Mouse (Mus musculus) spleen, adult 2 months (tissue): Measurements from ENCODE around the gene Wfikkn2. TPM values are rescaled to one million over a fixed set of nuclear protein-coding genes. Genes with fewer than 3 reads are reported as not detected.

ENCODE experiments used
- DNase-seq, 2 experiments: peaks; one replicate each; pipeline versions ENCODE4 v3.0.0 to v3.0.0-alpha.2; 2012 to 2021; ENCODE audit warnings: low spot score in 2 of 2, low read depth in 1 of 2
- H3K27ac ChIP-seq: fragments of 200-500 bp; 2 replicates; pipeline ENCODE4 v1.5.1; 2012; ENCODE audit warnings: low read length, inconsistent platforms; ENCODE audit not compliant: insufficient read depth
- H3K27me3 ChIP-seq: fragments of 200-500 bp; 2 replicates; pipeline ENCODE4 v1.6.1; 2012; ENCODE audit warnings: mild to moderate bottlenecking, moderate library complexity, low read length, inconsistent platforms; ENCODE audit not compliant: control insufficient read depth, insufficient read depth
- H3K36me3 ChIP-seq: fragments of 200-500 bp; 2 replicates; pipeline ENCODE4 v1.6.1; 2012; ENCODE audit warnings: mild to moderate bottlenecking, low read length, inconsistent platforms; ENCODE audit not compliant: control insufficient read depth, insufficient read depth
- H3K4me1 ChIP-seq: fragments of 200-500 bp; 2 replicates; pipeline ENCODE4 v1.6.1; 2011; ENCODE audit warnings: inconsistent platforms; ENCODE audit not compliant: control insufficient read depth, insufficient read depth, insufficient read length
- H3K4me3 ChIP-seq: fragments of 200-500 bp; 2 replicates; pipeline ENCODE4 v1.5.1; 2011; ENCODE audit warnings: mild to moderate bottlenecking, inconsistent platforms; ENCODE audit not compliant: insufficient read depth, insufficient read length; ENCODE audit errors: extremely low read depth
- CTCF ChIP-seq: fragments of 200-500 bp; IDR thresholded peaks from 2 replicates; pipeline ENCODE4 v1.5.1; 2011; ENCODE audit warnings: mild to moderate bottlenecking, inconsistent platforms; ENCODE audit not compliant: insufficient read depth, insufficient read length, insufficient replicate concordance; ENCODE audit errors: extremely low read depth
- POLR2A ChIP-seq: fragments of 200-500 bp; IDR thresholded peaks from 2 replicates; pipeline ENCODE4 v1.6.1; 2011; ENCODE audit warnings: low read depth, low read length, inconsistent platforms
- WGBS: fragments of 180-500 bp; shearing (Covaris S2); methylation state at CpG from one replicate; pipeline ENCODE4 v1.1.7; 2018; 5-methylcytosine and 5-hydroxymethylcytosine counted together
- polyA plus RNA-seq: library from polyadenylated mRNA; depleted of rRNA; stranded (reverse); fragments of >200 nt; gene quantifications from 2 replicates; pipeline ENCODE4 v1.2.3, GENCODE M21; 2012; rRNA removed

The Wfikkn2 gene
- polyA plus RNA-seq, result 0.69 and 0.93 TPM in 2 replicates

DNA sequence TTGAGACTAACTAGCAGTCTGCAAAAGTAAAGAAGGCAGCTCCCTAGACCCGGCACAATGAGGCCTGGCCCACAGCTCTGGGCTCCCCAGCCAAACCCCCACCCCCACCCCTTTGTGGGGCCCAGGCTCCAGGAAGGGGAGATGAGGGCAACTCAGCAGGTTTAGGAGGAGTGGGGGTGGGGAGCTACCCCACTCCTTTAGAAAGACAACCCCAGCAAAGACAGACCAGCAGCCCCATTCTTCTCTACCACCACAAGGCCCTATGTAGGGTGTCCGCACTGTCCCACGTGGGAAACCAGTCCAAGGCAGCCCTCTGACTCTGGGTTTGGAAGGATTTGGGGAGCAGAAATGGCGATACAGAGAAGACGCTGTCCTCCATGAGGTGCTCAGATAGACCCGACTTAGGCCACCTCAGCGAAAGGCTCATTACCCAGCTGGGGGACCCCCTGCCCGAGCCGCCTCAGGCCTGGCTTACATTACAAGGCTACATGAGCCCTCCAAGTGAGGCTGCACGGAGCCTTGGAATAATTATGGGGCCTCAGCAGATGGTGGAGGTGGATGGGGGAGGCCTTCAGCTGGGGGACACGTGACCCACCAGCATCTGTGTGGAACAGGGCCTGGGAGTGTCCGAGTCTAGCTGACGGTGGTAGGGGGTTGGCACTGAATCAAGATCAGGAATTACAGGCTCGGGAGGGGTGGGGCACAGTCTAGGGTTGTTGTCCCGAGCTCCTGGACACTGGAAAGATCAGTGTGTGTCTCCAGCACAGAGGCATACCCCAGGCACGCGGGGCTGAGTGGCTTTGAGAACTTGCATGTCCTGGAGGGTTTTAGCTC is at the start of gene Wfikkn2:
Gene Wfikkn2, minus strand, starts transcription at position 51 of the 834 bp plus-strand sequence.
- H3K27ac ChIP-seq, result no peak within 1 kb of the TSS
- no peak within 1 kb of the TSS for H3K4me3 ChIP-seq
- no peak for TF ChIP-seq CTCF
- TF ChIP-seq POLR2A, result no peak
- H3K4me1 ChIP-seq, result peaks cover 3% of the 10 kb centered on the region; the same call in 1 of the 2 replicates
- no peak for DNase-seq
- WGBS, result 89% methylated on average over 17 of the region's 17 CpGs
- H3K27me3 ChIP-seq, result no peaks in the 10 kb centered on the region
- H3K36me3 ChIP-seq, result no peaks in the 10 kb centered on the region

DNA sequence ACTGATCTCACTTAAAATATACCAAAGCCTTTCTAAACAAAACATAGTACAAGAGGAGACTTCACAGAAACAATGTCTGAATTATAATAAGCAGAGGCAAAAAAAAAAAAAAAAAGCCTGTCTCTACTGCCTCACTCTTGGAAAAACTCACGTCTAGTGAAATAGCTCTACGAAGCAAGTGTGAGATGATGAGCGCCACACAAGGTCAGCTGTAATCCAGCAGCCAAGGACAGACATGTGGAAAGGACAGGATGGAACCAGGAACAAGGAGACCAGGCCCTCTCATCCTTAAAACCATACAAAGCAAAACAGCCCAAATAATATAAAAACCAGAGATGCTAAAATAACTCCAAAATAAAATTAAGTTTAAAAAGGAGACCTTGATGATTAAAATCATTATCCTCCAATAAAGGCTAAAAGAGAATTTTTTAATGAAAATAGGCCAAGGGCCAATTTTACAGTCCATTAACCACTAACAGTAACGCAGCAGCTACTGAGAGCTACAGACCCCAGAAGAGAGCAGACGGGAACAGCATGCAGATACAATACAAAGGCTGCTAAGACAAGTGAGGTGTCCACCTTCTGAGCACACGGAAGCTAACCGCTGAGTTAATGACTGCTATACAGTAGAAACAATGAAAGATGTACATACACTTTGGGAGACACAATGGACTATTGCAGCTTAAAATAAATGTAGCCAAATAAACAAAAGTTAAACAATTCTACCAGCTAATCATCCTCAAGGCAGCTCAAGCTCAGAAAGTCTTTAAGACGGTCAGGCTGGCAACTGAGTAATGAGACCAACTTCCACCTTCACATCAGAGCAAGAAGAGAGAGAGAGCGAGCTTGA is 49.4 kb upstream of the Wfikkn2 start:
- WGBS, result 95% methylated on average over 9 of the region's 9 CpGs
- no peaks in the 10 kb centered on the region for H3K27me3 ChIP-seq
- H3K4me1 ChIP-seq, result no peaks in the 10 kb centered on the region
- DNase-seq, result no peak
- TF ChIP-seq POLR2A (no peak), CTCF (no peak)
- H3K27ac ChIP-seq, result no peak overlapping the region
- H3K4me3 ChIP-seq, result no peak overlapping the region
- peaks cover 58% of the 10 kb centered on the region for H3K36me3 ChIP-seq

DNA sequence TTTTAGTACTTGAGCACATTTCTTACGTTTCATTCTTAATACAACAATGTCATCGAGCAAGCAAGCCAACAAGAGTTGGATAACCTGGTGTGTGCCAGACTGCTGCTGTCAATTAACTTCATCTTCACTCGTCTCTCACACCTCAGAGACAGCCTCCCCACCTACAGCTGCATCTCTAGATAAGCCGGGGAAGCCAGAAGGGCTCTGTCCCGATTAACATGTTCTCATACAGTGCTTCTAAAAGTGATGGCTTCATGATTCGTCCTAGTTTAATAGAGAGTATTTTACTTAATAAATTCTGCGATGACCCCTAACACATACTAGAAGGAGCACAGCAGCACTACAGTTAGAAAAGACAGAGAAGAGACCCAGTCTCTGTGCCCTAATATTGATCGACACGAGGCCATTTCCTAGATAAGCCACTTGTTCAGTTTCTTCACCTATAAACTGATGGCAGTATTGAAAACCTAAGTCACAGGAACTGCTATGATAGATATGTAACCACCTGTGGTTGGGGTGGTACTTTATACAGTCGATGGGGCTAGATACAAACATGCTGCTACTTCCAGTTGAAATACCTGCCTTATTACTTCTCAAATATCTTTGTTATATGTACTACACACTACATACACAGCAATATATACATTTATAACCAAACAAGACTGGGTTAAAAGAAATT is 44.4 kb upstream of the Wfikkn2 start:
- peaks cover 52% of the 10 kb centered on the region for H3K36me3 ChIP-seq
- no peaks in the 10 kb centered on the region for H3K27me3 ChIP-seq
- 87% methylated on average over 10 of the region's 10 CpGs for WGBS
- no peak overlapping the region for H3K27ac ChIP-seq
- no peak overlapping the region for H3K4me3 ChIP-seq
- no peaks in the 10 kb centered on the region for H3K4me1 ChIP-seq
- TF ChIP-seq CTCF (no peak), POLR2A (no peak)
- no peak for DNase-seq

DNA sequence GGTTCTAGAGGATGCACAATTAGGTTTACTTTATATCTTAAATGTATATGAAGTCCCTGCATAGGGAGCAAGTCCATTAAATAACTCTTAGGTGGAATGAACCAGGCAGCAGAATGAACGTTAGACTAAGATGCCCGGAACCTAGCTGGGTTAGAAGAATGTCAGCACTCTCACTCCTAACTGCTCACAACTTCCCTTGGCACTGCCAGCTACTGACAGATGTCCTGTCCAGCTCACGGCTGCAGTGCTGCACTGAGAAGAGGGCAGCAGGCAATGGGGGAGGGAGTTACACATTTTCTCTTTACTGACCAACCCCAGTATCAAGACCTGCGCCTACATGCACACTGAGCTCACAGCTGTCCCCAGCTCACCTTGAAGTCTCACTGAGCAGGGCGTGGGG is 41.3 kb upstream of the Wfikkn2 start:
- TF ChIP-seq CTCF (no peak), POLR2A (no peak)
- peaks cover 32% of the 10 kb centered on the region for H3K36me3 ChIP-seq
- DNase-seq, result no peak
- H3K27me3 ChIP-seq, result no peaks in the 10 kb centered on the region
- no peak overlapping the region for H3K27ac ChIP-seq
- WGBS, result 93% methylated on average over 5 of the region's 5 CpGs
- H3K4me1 ChIP-seq, result no peaks in the 10 kb centered on the region
- H3K4me3 ChIP-seq, result no peak overlapping the region

DNA sequence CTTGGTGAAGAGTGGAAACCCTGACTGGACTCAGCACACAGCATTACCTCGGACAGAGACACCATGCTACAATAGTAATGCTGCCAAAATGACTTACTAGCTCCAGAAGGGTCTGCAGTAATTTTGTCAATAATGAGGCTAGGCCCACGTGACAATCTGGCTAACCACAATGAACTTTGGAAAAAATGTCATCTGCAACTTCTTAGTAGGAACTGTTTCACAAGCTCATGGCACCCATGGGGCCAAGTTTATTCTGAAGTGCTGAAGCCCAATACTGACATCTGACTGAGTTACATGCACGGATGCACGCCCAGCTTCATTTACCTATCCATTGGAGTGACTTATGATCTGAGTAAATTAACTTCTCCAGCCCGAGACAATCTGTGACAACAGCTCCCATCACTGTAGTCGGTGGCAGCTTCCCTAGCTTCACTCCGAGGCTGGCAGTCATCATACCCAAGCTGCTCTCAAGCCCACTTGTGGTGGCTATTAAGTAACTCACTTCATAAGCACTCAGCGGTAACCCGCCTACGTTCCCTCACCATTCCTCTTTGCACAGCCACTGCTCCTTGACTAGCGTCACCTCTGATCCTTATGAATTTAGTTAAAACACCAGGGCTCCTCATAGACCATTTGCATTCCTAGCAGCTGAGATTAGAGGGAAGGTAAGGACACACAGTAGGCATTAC is 40.2 kb upstream of the Wfikkn2 start:
- Histone ChIP-seq H3K27ac (no peak overlapping the region), H3K4me3 (no peak overlapping the region), H3K36me3 (peaks cover 28% of the 10 kb centered on the region), H3K4me1 (no peaks in the 10 kb centered on the region), H3K27me3 (no peaks in the 10 kb centered on the region)
- TF ChIP-seq POLR2A (no peak), CTCF (no peak)
- WGBS, result 93% methylated on average over 11 of the region's 11 CpGs
- DNase-seq, result no peak

DNA sequence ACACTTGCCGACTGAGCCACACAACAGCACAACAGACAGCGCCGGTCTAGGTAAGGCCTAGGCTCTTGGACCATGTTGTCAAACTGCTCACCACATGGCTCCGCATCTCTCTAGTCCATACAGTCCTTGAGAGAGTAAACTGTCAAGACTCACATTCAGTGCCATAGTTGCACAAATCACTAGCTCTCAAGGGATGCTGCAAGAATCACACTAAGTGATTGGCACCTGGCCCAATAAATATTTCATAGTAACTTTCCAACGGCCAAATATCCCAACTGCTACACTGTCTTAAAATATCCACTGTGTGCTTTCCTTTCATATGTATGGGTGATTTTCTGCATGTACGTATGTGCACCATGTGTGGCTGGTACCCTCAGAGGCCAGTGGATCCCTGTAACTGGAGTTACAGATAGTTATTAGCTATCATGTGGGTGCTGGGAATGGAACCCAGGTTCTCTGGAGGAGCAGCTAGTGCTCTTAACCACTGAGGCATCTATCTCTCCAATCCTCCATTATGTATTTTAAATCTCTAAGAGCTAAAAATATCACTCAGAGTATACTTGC is 37.8 kb upstream of the Wfikkn2 start:
- no peak for DNase-seq
- Histone ChIP-seq H3K27ac (no peak overlapping the region), H3K4me3 (no peak overlapping the region), H3K27me3 (no peaks in the 10 kb centered on the region), H3K4me1 (no peaks in the 10 kb centered on the region), H3K36me3 (peaks cover 13% of the 10 kb centered on the region)
- 94% methylated on average over 6 of the region's 6 CpGs for WGBS
- TF ChIP-seq CTCF (no peak), POLR2A (no peak)
